Mouse (Mus musculus) liver, adult 2 months (tissue): ENCODE measurements around the gene Syt3.

ENCODE experiments used
- CTCF ChIP-seq: fragments of 200-500 bp; IDR thresholded peaks from 2 replicates; pipeline ENCODE4 v1.5.1; 2011; ENCODE audit warnings: low read depth, low read length, control low read depth
- POLR2A ChIP-seq: fragments of 200-500 bp; IDR thresholded peaks from 2 replicates; pipeline ENCODE4 v1.6.1; 2011; ENCODE audit warnings: low read length, control low read depth; ENCODE audit not compliant: insufficient read depth; ENCODE audit errors: extremely low read depth

DNA sequence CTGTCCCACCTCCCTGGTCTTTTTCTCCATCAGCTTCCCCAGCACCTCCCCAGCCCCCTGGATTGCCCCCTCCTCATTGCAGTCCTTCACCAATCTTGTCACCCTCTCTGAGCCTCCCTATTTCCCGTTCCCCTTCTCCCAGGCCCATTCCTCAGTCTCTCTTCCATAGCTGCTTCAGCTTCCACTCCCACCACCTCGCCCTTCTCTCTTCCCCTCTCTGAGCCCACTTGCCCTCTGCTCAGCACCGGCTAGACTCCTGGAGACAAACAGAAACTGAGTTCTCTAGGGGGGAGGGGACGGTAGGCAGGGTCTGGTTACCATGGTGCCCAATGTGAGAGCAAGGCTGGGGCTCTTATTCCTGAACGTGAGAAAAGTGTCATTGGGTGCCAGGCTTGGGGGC lies 9.1 kb upstream of the Syt3 start:
- TF ChIP-seq POLR2A (no peak), CTCF (no peak)
